Comparison of ENCODE assay signal across 14 mouse cellular contexts in genomic region chr17:29595891-29596770, GRCm38 (mm10). TPM values are rescaled to one million over a fixed set of nuclear protein-coding genes. Genes with fewer than 3 reads are reported as not detected.
DNase-seq lines count a peak whose midpoint lies in the region; ATAC-seq and TF ChIP-seq lines count a peak whose summit lies in the region.
"Had no signal": no experiment of that assay in that cellular context is flagged by ENCODE, and none has a peak within 500 bp of the region (broad histone marks: within the 10 kb centered on the region; RNA-seq: fewer than 3 reads in every experiment).

No protein-coding gene starts in this region.

- peak overlapping the region; percentile 71 for H3K27ac ChIP-seq in kidney, adult 2 months (ENCODE audit: insufficient read depth, low read depth, low read length)
- H3K27ac ChIP-seq: heart, embryonic 15.5 days; liver, embryonic 14.5 days had no signal

- no peaks in the 10 kb centered on the region for H3K27me3 ChIP-seq in kidney, adult 2 months (replicated peaks; ENCODE audit: control insufficient read depth, insufficient read depth, low read length)
- H3K27me3 ChIP-seq in E14TG2a.4 (ENCODE audit: insufficient read depth, low read length): no peaks in the 10 kb centered on the region
- H3K27me3 ChIP-seq: heart, embryonic 15.5 days; megakaryocyte, embryonic 14.5 days had no signal

- TF ChIP-seq CTCF in kidney, adult 2 months (conservative IDR thresholded peaks at IDR 0.05; ENCODE audit: insufficient read depth, insufficient read length, low read depth, low read length): no peak
- TF ChIP-seq CTCF in E14TG2a.4 (conservative IDR thresholded peaks at IDR 0.05; ENCODE audit: low read length): no peak

- no peak for ATAC-seq in monocyte, adult 5-6 weeks (replicated peaks; ENCODE audit: insufficient number of reproducible peaks, low FRiP score, low TSS enrichment, poor library complexity, severe bottlenecking)

- no peaks in the 10 kb centered on the region for H3K9me3 ChIP-seq in E14TG2a.4 (ENCODE audit: low read length)
- H3K9me3 ChIP-seq: G1E; heart, embryonic 15.5 days; megakaryocyte, embryonic 14.5 days had no signal

- peak; percentile 47 for DNase-seq in kidney, adult 2 months
- no peak for DNase-seq in kidney, postnatal 4 days
- DNase-seq in ZHBTc4 (ENCODE audit: low read depth, low spot score): peak; percentile 71
- peak; percentile 76 to 80 for DNase-seq in cerebellum, postnatal 14 days
- DNase-seq in left cerebral cortex, adult 8-10 months (ENCODE audit: low spot score in 2 of 2): no peak

- peak overlapping the region; percentile 30 for H3K4me3 ChIP-seq in kidney, adult 2 months (ENCODE audit: insufficient read depth, low read depth, low read length)
- peak overlapping the region; percentile 46 for H3K4me3 ChIP-seq in E14TG2a.4 (replicated peaks; ENCODE audit: low read length)
- H3K4me3 ChIP-seq: heart, embryonic 15.5 days; megakaryocyte, embryonic 14.5 days had no signal

- 72% methylated on average over 15 of the region's 15 CpGs for WGBS in kidney, adult 2 months

- 0 out of 2 replicates have a peak, but pooled peaks cover 1% of the 10 kb centered on the region for H3K36me3 ChIP-seq in kidney, adult 2 months (ENCODE audit: control insufficient read depth, insufficient read depth, low read length)
- peaks cover 50% of the 10 kb centered on the region for H3K36me3 ChIP-seq in E14TG2a.4 (ENCODE audit: insufficient read depth, low read length)

- no peak for TF ChIP-seq POLR2A in kidney, adult 2 months (IDR thresholded peaks at IDR 0.05; ENCODE audit: low read depth, low read length)

- no peaks in the 10 kb centered on the region for H3K4me1 ChIP-seq in kidney, adult 2 months (ENCODE audit: control insufficient read depth, insufficient read depth, low read length)
- H3K4me1 ChIP-seq in E14TG2a.4 (replicated peaks; ENCODE audit: low read depth, low read length): peaks cover 39% of the 10 kb centered on the region

RNA-seq across cellular contexts. Expression of gene Rnf8, which starts 18.5 kb away (rescaled TPM):
- polyA plus RNA-seq in kidney, adult 2 months (2012; rRNA removed): 27.1 and 31.3 TPM in 2 replicates
- 10 to 100 TPM; 60.2 to 65.5 (median 62.3) TPM for total RNA-seq in left cerebral cortex, adult 8-10 months (2022)
- total RNA-seq in monocyte, adult 5-6 weeks (2017): 44.8 to 57.1 TPM (median 48.0 TPM) in 3 replicates

RNA-seq across cellular contexts. Expression of gene Gm28043, which starts 18.5 kb away (rescaled TPM):
- polyA plus RNA-seq in kidney, adult 2 months (2012; rRNA removed): 0.63 and 0.71 TPM in 2 replicates
- total RNA-seq in left cerebral cortex, adult 8-10 months (2022): 1 to 10 TPM; 3.8 to 6.2 (median 4.8) TPM
- total RNA-seq in monocyte, adult 5-6 weeks (2017): 17.9 to 20.7 TPM (median 20.5 TPM) in 3 replicates

RNA-seq across cellular contexts. Expression of gene Tmem217, which starts 43.9 kb away (rescaled TPM):
- 1.3 and 1.7 TPM in 2 replicates for polyA plus RNA-seq in kidney, adult 2 months (2012; rRNA removed)
- total RNA-seq in left cerebral cortex, adult 8-10 months (2022): not detected
- total RNA-seq in monocyte, adult 5-6 weeks (2017): not detected in 3 replicates
- total RNA-seq: layer of hippocampus, postnatal 14 days had no signal
- polyA plus RNA-seq: G1E had no signal

RNA-seq across cellular contexts. Expression of gene Tbc1d22b, which starts 46.5 kb away (rescaled TPM):
- 30.0 and 34.5 TPM in 2 replicates for polyA plus RNA-seq in kidney, adult 2 months (2012; rRNA removed)
- total RNA-seq in left cerebral cortex, adult 8-10 months (2022): 10 to 100 TPM; 35.6 to 39.5 (median 38.4) TPM
- total RNA-seq in monocyte, adult 5-6 weeks (2017): 7.9 to 22.0 TPM (median 8.4 TPM) in 3 replicates

RNA-seq across cellular contexts. Expression of gene Gm17657, which starts 46.7 kb away (rescaled TPM):
- not detected in 2 replicates for polyA plus RNA-seq in kidney, adult 2 months (2012; rRNA removed)
- total RNA-seq in left cerebral cortex, adult 8-10 months (2022): not detected
- total RNA-seq in monocyte, adult 5-6 weeks (2017): not detected in 3 replicates
- total RNA-seq: layer of hippocampus, postnatal 14 days had no signal
- polyA plus RNA-seq: embryonic facial prominence, embryonic 14.5 days; frontal cortex, adult 2 months; G1E; heart, embryonic 15.5 days; liver, embryonic 14.5 days had no signal

Comparison
In these comparisons a context has a peak if more than half of its experiments do, and no peak if none do; other contexts are left out.
1. DNase-seq: peak in kidney, adult 2 months (single experiment), ZHBTc4 (single experiment) and cerebellum, postnatal 14 days (2 of 2); none in kidney, postnatal 4 days (0 of 2) and left cerebral cortex, adult 8-10 months (0 of 2).